Mouse (Mus musculus) limb, embryonic 15.5 days (tissue): ENCODE measurements at regions not wholly inside any gene's neighbourhood (a gene's known extent, or its start where the extent isn't known, plus 50 kb on each side); places are given as distances from the start of the nearest gene placed in this dataset.

Experiments
- ATAC-seq: fragments of 200-750 bp; cut with Nextera tagmentation; 2 replicates; pipeline ENCODE4 v1.8.0; 2017; ENCODE audit warnings: low read depth, moderate TSS enrichment; ENCODE audit not compliant: insufficient number of reproducible peaks, low FRiP score, low TSS enrichment
- H3K27ac ChIP-seq: fragments of 300-500 bp; sonication (generic); 2 replicates; pipeline ENCODE4 v1.5.1; 2015; ENCODE audit warnings: moderate library complexity, mild to moderate bottlenecking, inconsistent platforms
- H3K27me3 ChIP-seq: fragments of 300-500 bp; sonication (generic); 2 replicates; pipeline ENCODE4 v1.6.1; 2015; ENCODE audit warnings: inconsistent platforms
- H3K36me3 ChIP-seq: fragments of 300-500 bp; sonication (generic); 2 replicates; pipeline ENCODE4 v1.6.1; 2015; ENCODE audit warnings: inconsistent platforms
- H3K4me1 ChIP-seq: fragments of 300-500 bp; sonication (generic); 2 replicates; pipeline ENCODE4 v1.6.1; 2015; ENCODE audit warnings: inconsistent platforms
- H3K4me2 ChIP-seq: fragments of 300-500 bp; sonication (generic); 2 replicates; pipeline ENCODE4 v1.6.1; 2015; ENCODE audit warnings: mild to moderate bottlenecking, inconsistent platforms
- H3K4me3 ChIP-seq: fragments of 300-500 bp; sonication (generic); 2 replicates; pipeline ENCODE4 v1.5.1; 2015; ENCODE audit warnings: mild to moderate bottlenecking, inconsistent platforms
- H3K9ac ChIP-seq: fragments of 300-500 bp; sonication (generic); 2 replicates; pipeline ENCODE4 v1.6.1; 2015; ENCODE audit warnings: inconsistent platforms
- H3K9me3 ChIP-seq: fragments of 300-500 bp; sonication (generic); 2 replicates; pipeline ENCODE4 v1.6.1; 2016; ENCODE audit warnings: inconsistent platforms
- WGBS: fragments of 180-500 bp; shearing (Covaris S2); methylation state at CpG from one replicate; pipeline ENCODE4 v1.1.7; 2015; 5-methylcytosine and 5-hydroxymethylcytosine counted together

- Histone ChIP-seq H3K9me3 (no peaks in the 10 kb centered on the region), H3K4me2 (no peak overlapping the region), H3K9ac (no peak overlapping the region), H3K4me1 (no peaks in the 10 kb centered on the region), H3K27ac (no peak overlapping the region), H3K36me3 (no peaks in the 10 kb centered on the region), H3K4me3 (no peak overlapping the region), H3K27me3 (no peaks in the 10 kb centered on the region)
- 82% methylated on average over 6 of the region's 6 CpGs for WGBS
- ATAC-seq: no peak
Observed at GRCm38 (mm10) chr13:115655134-115655533, 553.4 kb upstream of the Itga1 start.

DNA sequence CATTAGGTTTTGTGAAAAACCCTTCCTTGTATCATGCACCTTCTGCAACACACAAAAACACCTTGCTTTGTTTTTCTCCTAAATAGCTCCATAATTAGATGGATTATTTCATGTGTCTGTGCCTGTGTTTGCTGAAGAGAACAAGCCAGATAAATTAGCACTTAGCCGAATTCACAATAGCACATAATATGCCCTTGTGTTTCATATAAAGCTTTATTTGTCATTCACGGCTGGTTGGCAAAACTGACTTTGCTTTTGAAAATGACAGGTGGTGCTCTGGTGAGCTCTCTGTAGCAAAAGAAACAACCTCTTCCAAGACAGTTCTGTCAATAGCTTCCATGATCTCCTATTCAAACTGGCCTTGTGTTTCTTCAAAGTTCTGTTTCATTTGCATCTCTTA is 551.2 kb upstream of the Itga1 start:
- no peak for ATAC-seq
- H3K27me3 ChIP-seq: no peaks in the 10 kb centered on the region
- no peaks in the 10 kb centered on the region for H3K36me3 ChIP-seq
- no peak overlapping the region for H3K9ac ChIP-seq
- H3K4me1 ChIP-seq: no peaks in the 10 kb centered on the region
- H3K9me3 ChIP-seq: no peaks in the 10 kb centered on the region
- H3K27ac ChIP-seq: no peak overlapping the region
- 68% methylated on average over 2 of the region's 2 CpGs for WGBS
- no peak overlapping the region for H3K4me3 ChIP-seq
- no peak overlapping the region for H3K4me2 ChIP-seq

DNA sequence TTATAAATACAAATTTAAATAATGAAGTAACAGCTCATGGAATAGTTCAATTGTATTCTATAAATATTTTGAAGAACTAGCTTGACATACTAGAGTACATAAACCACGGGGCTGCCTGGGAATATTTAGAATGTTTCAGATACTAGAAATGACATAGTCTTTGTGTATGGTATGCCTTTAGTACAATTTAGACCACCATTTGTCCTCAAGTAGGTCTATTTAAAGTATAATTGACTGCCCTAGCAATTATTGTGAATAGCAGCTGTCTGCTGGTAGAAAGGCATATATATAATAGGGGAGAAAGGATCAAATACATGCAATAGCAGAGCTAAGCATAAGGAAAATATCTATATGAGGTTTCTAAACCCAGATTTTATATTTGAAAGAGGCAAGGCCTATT is 550.6 kb upstream of the Itga1 start:
- WGBS: 72% methylated on average over 1 of the region's 1 CpGs
- no peak for ATAC-seq
- H3K36me3 ChIP-seq: no peaks in the 10 kb centered on the region
- H3K27ac ChIP-seq: no peak overlapping the region
- no peak overlapping the region for H3K9ac ChIP-seq
- no peaks in the 10 kb centered on the region for H3K4me1 ChIP-seq
- no peak overlapping the region for H3K4me2 ChIP-seq
- H3K9me3 ChIP-seq: no peaks in the 10 kb centered on the region
- H3K27me3 ChIP-seq: no peaks in the 10 kb centered on the region
- no peak overlapping the region for H3K4me3 ChIP-seq

- Histone ChIP-seq H3K4me1 (no peaks in the 10 kb centered on the region), H3K4me3 (no peak overlapping the region), H3K9ac (no peak overlapping the region), H3K9me3 (no peaks in the 10 kb centered on the region), H3K27me3 (no peaks in the 10 kb centered on the region), H3K36me3 (no peaks in the 10 kb centered on the region), H3K27ac (no peak overlapping the region), H3K4me2 (no peak overlapping the region)
- WGBS: 77% methylated on average over 10 of the region's 10 CpGs
- no peak for ATAC-seq
Observed at GRCm38 (mm10) chr13:115631410-115632105, 529.8 kb upstream of the Itga1 start.

- no peak for ATAC-seq
- Histone ChIP-seq H3K4me2 (no peak overlapping the region), H3K36me3 (no peaks in the 10 kb centered on the region), H3K9me3 (no peaks in the 10 kb centered on the region), H3K4me3 (no peak overlapping the region), H3K9ac (no peak overlapping the region), H3K27ac (no peak overlapping the region), H3K27me3 (no peaks in the 10 kb centered on the region), H3K4me1 (no peaks in the 10 kb centered on the region)
- WGBS: 62% methylated on average over 2 of the region's 2 CpGs
Observed at GRCm38 (mm10) chr13:115630603-115631002, 528.8 kb upstream of the Itga1 start.

GRCm38 (mm10) chr13:115613174-115613573 is 511.4 kb upstream of the Itga1 start:
- no peaks in the 10 kb centered on the region for H3K27me3 ChIP-seq
- H3K36me3 ChIP-seq: no peaks in the 10 kb centered on the region
- H3K9me3 ChIP-seq: no peaks in the 10 kb centered on the region
- WGBS: 43% methylated on average over 6 of the region's 6 CpGs
- no peak overlapping the region for H3K4me2 ChIP-seq
- H3K4me1 ChIP-seq: no peaks in the 10 kb centered on the region
- no peak overlapping the region for H3K9ac ChIP-seq
- no peak for ATAC-seq
- no peak overlapping the region for H3K4me3 ChIP-seq
- H3K27ac ChIP-seq: no peak overlapping the region

GRCm38 (mm10) chr13:115606441-115606840 is 504.7 kb upstream of the Itga1 start:
- Histone ChIP-seq H3K4me1 (no peaks in the 10 kb centered on the region), H3K36me3 (no peaks in the 10 kb centered on the region), H3K4me2 (no peak overlapping the region), H3K9ac (no peak overlapping the region), H3K27me3 (no peaks in the 10 kb centered on the region), H3K4me3 (no peak overlapping the region), H3K27ac (no peak overlapping the region), H3K9me3 (no peaks in the 10 kb centered on the region)
- WGBS: 82% methylated on average over 8 of the region's 8 CpGs
- no peak for ATAC-seq

- no peak overlapping the region for H3K4me2 ChIP-seq
- H3K9ac ChIP-seq: no peak overlapping the region
- H3K9me3 ChIP-seq: no peaks in the 10 kb centered on the region
- no peak overlapping the region for H3K27ac ChIP-seq
- no peaks in the 10 kb centered on the region for H3K4me1 ChIP-seq
- ATAC-seq: no peak
- WGBS: 85% methylated on average over 5 of the region's 5 CpGs
- no peaks in the 10 kb centered on the region for H3K27me3 ChIP-seq
- no peak overlapping the region for H3K4me3 ChIP-seq
- H3K36me3 ChIP-seq: no peaks in the 10 kb centered on the region
Observed at GRCm38 (mm10) chr13:115595126-115595671, 493.4 kb upstream of the Itga1 start.

DNA sequence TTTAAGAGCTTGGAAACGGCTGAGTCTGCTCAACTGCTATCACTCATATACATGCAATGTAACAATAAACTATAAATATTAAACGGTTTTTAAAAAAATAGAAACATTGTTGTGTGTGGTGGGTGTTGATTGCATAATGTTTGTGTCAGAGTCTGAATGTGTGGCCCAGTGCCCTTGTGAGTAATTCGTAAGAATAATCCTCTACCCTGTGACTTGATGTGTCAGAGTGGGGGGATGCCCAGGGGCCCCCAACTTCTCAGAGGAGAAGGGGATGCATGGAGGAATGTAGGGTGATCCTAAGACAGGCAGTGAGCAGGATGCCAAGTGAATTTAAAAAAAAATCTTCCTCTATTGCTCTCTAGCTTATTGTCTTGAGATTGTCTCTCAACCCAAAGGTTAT is 474.2 kb upstream of the Itga1 start:
- H3K36me3 ChIP-seq: no peaks in the 10 kb centered on the region
- no peak for ATAC-seq
- WGBS: 87% methylated on average over 3 of the region's 3 CpGs
- H3K9me3 ChIP-seq: no peaks in the 10 kb centered on the region
- no peak overlapping the region for H3K27ac ChIP-seq
- H3K4me1 ChIP-seq: no peaks in the 10 kb centered on the region
- H3K4me3 ChIP-seq: no peak overlapping the region
- H3K9ac ChIP-seq: no peak overlapping the region
- no peak overlapping the region for H3K4me2 ChIP-seq
- H3K27me3 ChIP-seq: no peaks in the 10 kb centered on the region

DNA sequence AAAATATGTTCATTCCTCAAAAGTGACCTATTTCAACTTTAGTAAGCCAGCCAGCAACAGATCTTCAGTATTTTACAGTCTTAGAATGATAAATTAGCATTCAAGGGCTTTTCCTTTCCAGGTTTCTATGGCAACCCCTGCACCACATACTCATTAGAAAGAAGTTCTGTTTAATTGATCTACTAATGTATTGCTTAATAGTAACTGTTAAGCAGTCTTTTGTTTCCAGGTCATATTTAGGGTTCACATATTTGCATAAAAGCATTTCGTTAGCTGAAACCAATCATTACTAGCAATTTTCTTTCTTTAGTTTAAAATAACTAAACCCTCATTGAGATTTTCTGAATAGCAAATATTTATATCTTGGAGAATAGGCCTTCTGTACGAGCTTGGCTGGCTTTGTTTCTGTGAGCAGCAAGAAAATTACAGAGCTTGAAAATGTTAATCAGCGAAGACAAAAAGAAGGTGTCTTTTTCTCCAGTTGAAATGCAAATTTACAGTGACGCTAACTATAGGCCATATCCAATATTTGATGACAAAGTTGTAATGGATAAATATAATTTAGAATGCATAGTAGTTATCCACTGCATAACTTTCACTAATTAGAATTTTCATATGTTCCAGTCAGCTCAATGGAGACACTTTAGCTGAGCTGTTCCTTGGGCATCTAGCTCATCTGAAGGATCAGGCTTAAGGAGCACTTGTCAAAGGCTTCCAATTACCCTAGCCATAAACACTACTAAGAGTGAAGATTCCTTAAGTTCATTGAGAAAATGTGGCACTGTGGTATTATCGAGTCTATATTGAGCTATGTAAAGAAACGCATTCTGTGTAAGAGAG is 473.5 kb upstream of the Itga1 start:
- H3K4me3 ChIP-seq: no peak overlapping the region
- no peak for ATAC-seq
- H3K36me3 ChIP-seq: no peaks in the 10 kb centered on the region
- 85% methylated on average over 6 of the region's 6 CpGs for WGBS
- no peaks in the 10 kb centered on the region for H3K9me3 ChIP-seq
- no peak overlapping the region for H3K9ac ChIP-seq
- H3K4me2 ChIP-seq: no peak overlapping the region
- no peak overlapping the region for H3K27ac ChIP-seq
- H3K27me3 ChIP-seq: no peaks in the 10 kb centered on the region
- H3K4me1 ChIP-seq: no peaks in the 10 kb centered on the region

DNA sequence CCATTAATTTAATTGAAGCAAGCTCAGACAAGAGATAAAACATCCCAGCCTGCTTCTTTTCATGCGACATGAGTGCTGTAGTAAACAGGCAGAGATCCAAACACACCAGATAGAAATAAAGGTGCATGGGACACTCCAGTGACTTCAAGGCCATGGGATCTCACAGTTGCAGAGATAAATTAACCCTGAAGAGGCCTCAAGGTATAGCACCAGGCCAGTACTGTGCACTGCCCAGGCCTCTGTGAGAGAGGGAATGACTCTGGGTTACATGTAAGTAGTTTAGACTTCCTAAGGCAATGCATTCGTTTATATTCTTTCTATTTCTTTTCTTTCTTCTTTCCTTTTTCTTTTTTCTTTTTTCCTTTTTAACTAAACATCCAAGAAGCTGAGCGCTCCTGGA is 439.4 kb upstream of the Itga1 start:
- ATAC-seq: no peak
- no peaks in the 10 kb centered on the region for H3K4me1 ChIP-seq
- H3K9ac ChIP-seq: no peak overlapping the region
- H3K36me3 ChIP-seq: no peaks in the 10 kb centered on the region
- H3K27me3 ChIP-seq: no peaks in the 10 kb centered on the region
- 73% methylated on average over 3 of the region's 3 CpGs for WGBS
- H3K4me3 ChIP-seq: no peak overlapping the region
- H3K4me2 ChIP-seq: no peak overlapping the region
- H3K27ac ChIP-seq: no peak overlapping the region
- H3K9me3 ChIP-seq: no peaks in the 10 kb centered on the region

- no peak overlapping the region for H3K27ac ChIP-seq
- H3K4me2 ChIP-seq: no peak overlapping the region
- H3K9ac ChIP-seq: no peak overlapping the region
- no peak overlapping the region for H3K4me3 ChIP-seq
- no peaks in the 10 kb centered on the region for H3K4me1 ChIP-seq
- H3K9me3 ChIP-seq: no peaks in the 10 kb centered on the region
- no peaks in the 10 kb centered on the region for H3K36me3 ChIP-seq
- H3K27me3 ChIP-seq: no peaks in the 10 kb centered on the region
- no peak for ATAC-seq
- WGBS: 53% methylated on average over 3 of the region's 3 CpGs
Observed at GRCm38 (mm10) chr13:115535900-115536299, 434.1 kb upstream of the Itga1 start.
